Mouse (Mus musculus) forebrain, embryonic 13.5 days (tissue): Measurements from ENCODE around the gene Olfr424. TPM values are rescaled to one million over a fixed set of nuclear protein-coding genes. Genes with fewer than 3 reads are reported as not detected.

Experiments used
- ATAC-seq: fragments of 200-750 bp; cut with Nextera tagmentation; 2 replicates; pipeline ENCODE4 v1.8.0; 2017
- H3K27ac ChIP-seq: fragments of 300-500 bp; sonication (generic); 2 replicates; pipeline ENCODE4 v1.5.1; 2015; ENCODE audit warnings: inconsistent platforms, mild to moderate bottlenecking, moderate library complexity
- H3K27me3 ChIP-seq: fragments of 300-500 bp; sonication (generic); 2 replicates; pipeline ENCODE4 v1.6.1; 2015; ENCODE audit warnings: mild to moderate bottlenecking, inconsistent platforms
- H3K36me3 ChIP-seq: fragments of 300-500 bp; sonication (generic); 2 replicates; pipeline ENCODE4 v1.6.1; 2015; ENCODE audit warnings: mild to moderate bottlenecking, inconsistent platforms; ENCODE audit not compliant: poor library complexity, severe bottlenecking
- H3K4me1 ChIP-seq: fragments of 300-500 bp; sonication (generic); 2 replicates; pipeline ENCODE4 v1.6.1; 2015; ENCODE audit warnings: inconsistent platforms
- H3K4me2 ChIP-seq: fragments of 300-500 bp; sonication (generic); 2 replicates; pipeline ENCODE4 v1.6.1; 2015; ENCODE audit warnings: inconsistent platforms, mild to moderate bottlenecking, moderate library complexity
- H3K4me3 ChIP-seq: fragments of 300-500 bp; sonication (generic); 2 replicates; pipeline ENCODE4 v1.5.1; 2015; ENCODE audit warnings: mild to moderate bottlenecking, inconsistent platforms
- H3K9ac ChIP-seq: fragments of 300-500 bp; sonication (generic); 2 replicates; pipeline ENCODE4 v1.6.1; 2015; ENCODE audit warnings: mild to moderate bottlenecking, inconsistent platforms
- H3K9me3 ChIP-seq: fragments of 300-500 bp; sonication (generic); replicated peaks from 2 replicates; pipeline ENCODE4 v1.6.1; 2016; ENCODE audit warnings: inconsistent platforms
- WGBS: fragments of 180-500 bp; shearing (Covaris S2); methylation state at CpG from one replicate; pipeline ENCODE4 v1.1.7; 2015; 5-methylcytosine and 5-hydroxymethylcytosine counted together
- polyA plus RNA-seq: library from polyadenylated mRNA; unstranded; fragments of >200 nt; fragmentation: Nextera tagmentation; extraction: Ambion mirVana; gene quantifications from 2 replicates; pipeline ENCODE4 v1.2.1, GENCODE M21; 2015

Gene Olfr424
- polyA plus RNA-seq = not detected in 2 replicates

- H3K27me3 ChIP-seq = no peaks in the 10 kb centered on the region
- WGBS = 58% methylated on average over 3 of the region's 3 CpGs
- no peak within 1 kb of the TSS for H3K9ac ChIP-seq
- no peaks in the 10 kb centered on the region for H3K36me3 ChIP-seq
- no peaks in the 10 kb centered on the region for H3K4me1 ChIP-seq
- H3K9me3 ChIP-seq = no peaks in the 10 kb centered on the region
- no peak within 1 kb of the TSS for H3K27ac ChIP-seq
- no peak within 1 kb of the TSS for H3K4me3 ChIP-seq
- ATAC-seq = no peak
- H3K4me2 ChIP-seq = no peak within 1 kb of the TSS
Observed at GRCm38 (mm10) chr1:174131217-174131616, at the start of gene Olfr424. TSS of gene Olfr424 (plus strand) at chr1:174131517.

GRCm38 (mm10) chr1:174084031-174084430 is 47.3 kb upstream of the Olfr424 start, which contains the start of gene Olfr429:
TSS of gene Olfr429 (plus strand) at chr1:174084331.
- ATAC-seq = no peak
- Histone ChIP-seq H3K27me3 (no peaks in the 10 kb centered on the region), H3K4me1 (no peaks in the 10 kb centered on the region), H3K9me3 (no peaks in the 10 kb centered on the region), H3K27ac (no peak within 1 kb of the TSS), H3K9ac (no peak within 1 kb of the TSS), H3K4me2 (no peak within 1 kb of the TSS), H3K4me3 (no peak within 1 kb of the TSS), H3K36me3 (no peaks in the 10 kb centered on the region)
- WGBS = 90% methylated on average over 2 of the region's 2 CpGs

- WGBS = 90% methylated on average over 1 of the region's 1 CpGs
- no peak within 1 kb of the TSS for H3K27ac ChIP-seq
- H3K27me3 ChIP-seq = no peaks in the 10 kb centered on the region
- no peak within 1 kb of the TSS for H3K4me3 ChIP-seq
- ATAC-seq = no peak
- H3K4me2 ChIP-seq = no peak within 1 kb of the TSS
- no peak within 1 kb of the TSS for H3K9ac ChIP-seq
- H3K9me3 ChIP-seq = no peaks in the 10 kb centered on the region
- H3K36me3 ChIP-seq = no peaks in the 10 kb centered on the region
- no peaks in the 10 kb centered on the region for H3K4me1 ChIP-seq
Observed at GRCm38 (mm10) chr1:174096591-174096990, 34.7 kb upstream of the Olfr424 start, which contains the start of gene Olfr427. TSS of gene Olfr427 (plus strand) at chr1:174096891.

DNA sequence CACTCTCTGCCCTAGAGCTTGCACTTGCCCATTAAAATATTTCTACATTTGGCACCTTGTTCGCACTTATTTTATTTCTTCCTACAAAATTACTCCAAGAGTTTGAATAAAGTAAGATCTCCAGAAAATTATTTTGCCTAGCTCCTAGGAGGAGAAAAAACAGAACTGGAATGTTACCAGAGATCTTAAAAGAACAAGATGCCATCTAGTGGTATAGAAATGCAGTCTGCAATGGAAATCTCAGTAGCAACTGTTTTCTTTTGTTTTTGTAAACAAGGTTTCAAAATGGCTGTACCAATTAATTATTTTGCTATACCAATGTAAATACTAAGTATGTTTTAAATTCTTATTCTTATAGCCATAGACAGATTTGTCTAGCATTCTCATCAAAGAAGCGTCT is 27.6 kb upstream of the Olfr424 start:
- no peaks in the 10 kb centered on the region for H3K4me1 ChIP-seq
- 67% methylated on average over 2 of the region's 2 CpGs for WGBS
- ATAC-seq = no peak
- H3K27me3 ChIP-seq = no peaks in the 10 kb centered on the region
- H3K4me3 ChIP-seq = no peak overlapping the region
- H3K9me3 ChIP-seq = no peaks in the 10 kb centered on the region
- no peak overlapping the region for H3K27ac ChIP-seq
- no peak overlapping the region for H3K4me2 ChIP-seq
- H3K9ac ChIP-seq = no peak overlapping the region
- no peaks in the 10 kb centered on the region for H3K36me3 ChIP-seq

DNA sequence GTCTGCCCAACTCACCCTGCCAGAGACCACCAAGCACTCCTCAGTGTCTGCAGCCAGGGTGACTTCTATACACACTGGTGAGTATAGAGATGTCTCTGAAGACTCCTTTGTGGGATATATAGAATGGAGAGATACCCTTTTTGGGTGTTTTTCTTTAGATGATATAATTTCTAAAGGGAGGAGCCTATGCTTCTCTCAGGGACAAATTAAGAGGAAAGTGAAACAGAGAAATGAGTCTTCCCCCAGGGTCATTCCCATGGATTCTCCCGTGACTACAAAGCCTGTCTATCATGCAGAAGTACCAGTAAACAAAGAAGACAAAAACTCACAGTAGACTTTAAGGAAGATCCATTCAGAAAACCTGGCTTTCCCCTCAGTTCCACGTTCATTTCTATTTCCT is 10.3 kb upstream of the Olfr424 start, which contains the start of gene Olfr231:
Gene Olfr231 (minus strand): TSS at position 101 of the 400 bp plus-strand sequence.
- H3K4me3 ChIP-seq = no peak within 1 kb of the TSS
- WGBS = 58% methylated on average over 2 of the region's 2 CpGs
- no peak within 1 kb of the TSS for H3K27ac ChIP-seq
- no peaks in the 10 kb centered on the region for H3K9me3 ChIP-seq
- no peaks in the 10 kb centered on the region for H3K27me3 ChIP-seq
- H3K36me3 ChIP-seq = no peaks in the 10 kb centered on the region
- no peak within 1 kb of the TSS for H3K9ac ChIP-seq
- ATAC-seq = no peak
- H3K4me1 ChIP-seq = no peaks in the 10 kb centered on the region
- no peak within 1 kb of the TSS for H3K4me2 ChIP-seq

GRCm38 (mm10) chr1:174131999-174132398 is 682 bp downstream of the Olfr424 start:
- H3K36me3 ChIP-seq = no peaks in the 10 kb centered on the region
- H3K4me3 ChIP-seq = no peak overlapping the region
- WGBS = 16% methylated on average over 3 of the region's 3 CpGs
- H3K27ac ChIP-seq = no peak overlapping the region
- H3K4me1 ChIP-seq = no peaks in the 10 kb centered on the region
- H3K9ac ChIP-seq = no peak overlapping the region
- no peaks in the 10 kb centered on the region for H3K9me3 ChIP-seq
- H3K27me3 ChIP-seq = no peaks in the 10 kb centered on the region
- H3K4me2 ChIP-seq = no peak overlapping the region
- peak; percentile 59; the same call in 1 of the 2 replicates for ATAC-seq

DNA sequence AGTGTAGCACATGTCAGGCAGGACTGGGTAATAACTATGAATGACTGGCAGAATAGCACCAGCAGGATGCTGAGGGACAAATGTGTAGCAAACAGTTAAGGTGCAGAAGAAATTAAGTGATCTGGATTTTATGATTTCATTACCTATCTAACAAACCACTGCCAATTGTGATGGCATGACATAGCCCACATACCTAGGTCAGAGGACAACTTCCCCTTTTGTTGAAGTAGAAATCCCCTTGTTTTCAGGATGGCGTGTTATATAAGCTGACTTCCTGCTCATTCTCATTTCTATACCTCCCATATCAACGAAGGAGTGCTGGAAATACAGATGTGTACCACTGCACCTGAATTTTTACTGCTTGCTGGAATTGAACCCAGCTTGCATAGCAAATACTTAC is 10.1 kb downstream of the Olfr424 start:
- no peaks in the 10 kb centered on the region for H3K27me3 ChIP-seq
- H3K4me3 ChIP-seq = no peak overlapping the region
- no peaks in the 10 kb centered on the region for H3K9me3 ChIP-seq
- no peaks in the 10 kb centered on the region for H3K36me3 ChIP-seq
- 83% methylated on average over 2 of the region's 2 CpGs for WGBS
- no peak for ATAC-seq
- no peak overlapping the region for H3K27ac ChIP-seq
- no peak overlapping the region for H3K4me2 ChIP-seq
- no peaks in the 10 kb centered on the region for H3K4me1 ChIP-seq
- H3K9ac ChIP-seq = no peak overlapping the region

DNA sequence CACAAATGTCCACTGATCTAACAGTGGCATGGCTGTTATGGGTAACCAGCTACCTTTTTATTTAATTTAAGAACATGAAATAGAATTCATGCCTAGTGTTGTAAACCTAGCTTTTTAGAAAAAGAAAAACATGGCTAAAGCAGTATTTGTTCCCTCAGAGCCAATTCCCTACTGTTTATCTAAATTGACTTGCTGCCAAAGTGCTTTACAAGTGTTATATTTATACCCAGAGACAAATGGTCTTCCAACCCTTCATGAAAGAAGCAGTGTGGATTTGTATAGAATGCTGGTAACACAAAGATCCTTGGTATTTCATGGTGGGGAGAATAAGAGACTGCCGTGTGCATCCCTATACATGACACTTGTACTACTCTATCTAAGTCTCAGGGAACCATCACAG is 15.4 kb downstream of the Olfr424 start:
- Histone ChIP-seq H3K9ac (no peak overlapping the region), H3K4me2 (no peak overlapping the region), H3K4me1 (no peaks in the 10 kb centered on the region), H3K9me3 (no peaks in the 10 kb centered on the region), H3K27ac (no peak overlapping the region), H3K36me3 (no peaks in the 10 kb centered on the region), H3K4me3 (no peak overlapping the region), H3K27me3 (no peaks in the 10 kb centered on the region)
- ATAC-seq = no peak
- 86% methylated on average over 1 of the region's 1 CpGs for WGBS

DNA sequence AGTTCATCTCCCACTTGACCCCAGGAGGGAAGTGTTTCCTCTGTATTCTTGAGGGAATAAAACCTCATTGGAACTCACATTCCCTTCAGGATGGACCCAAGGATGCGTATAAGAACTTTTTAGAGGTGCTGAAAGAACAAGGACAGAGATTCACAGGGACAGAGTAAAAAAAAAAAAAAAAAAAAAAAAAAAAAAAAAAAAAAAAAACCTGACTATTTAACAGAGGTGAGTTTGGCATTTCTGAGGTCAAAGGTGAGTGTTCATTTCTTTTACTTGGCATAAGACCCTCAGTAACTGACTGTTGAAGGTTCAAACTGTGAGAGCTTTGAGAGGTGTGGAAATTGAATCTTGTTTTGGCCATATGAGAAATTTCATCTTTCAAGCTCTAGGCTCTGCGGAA is 18.0 kb downstream of the Olfr424 start:
- no peak overlapping the region for H3K4me3 ChIP-seq
- H3K27ac ChIP-seq = no peak overlapping the region
- H3K36me3 ChIP-seq = no peaks in the 10 kb centered on the region
- no peak overlapping the region for H3K9ac ChIP-seq
- no peaks in the 10 kb centered on the region for H3K4me1 ChIP-seq
- WGBS = 80% methylated on average over 2 of the region's 2 CpGs
- no peak overlapping the region for H3K4me2 ChIP-seq
- no peaks in the 10 kb centered on the region for H3K27me3 ChIP-seq
- H3K9me3 ChIP-seq = no peaks in the 10 kb centered on the region
- ATAC-seq = no peak

GRCm38 (mm10) chr1:174155333-174155732 is 24.0 kb downstream of the Olfr424 start, which contains the start of gene Olfr420:
TSS of gene Olfr420 (plus strand) at chr1:174155633.
- H3K27ac ChIP-seq = no peak within 1 kb of the TSS
- H3K27me3 ChIP-seq = no peaks in the 10 kb centered on the region
- H3K9ac ChIP-seq = no peak within 1 kb of the TSS
- H3K36me3 ChIP-seq = no peaks in the 10 kb centered on the region
- ATAC-seq = no peak
- no peak within 1 kb of the TSS for H3K4me3 ChIP-seq
- no peaks in the 10 kb centered on the region for H3K4me1 ChIP-seq
- 76% methylated on average over 1 of the region's 1 CpGs for WGBS
- H3K4me2 ChIP-seq = no peak within 1 kb of the TSS
- no peaks in the 10 kb centered on the region for H3K9me3 ChIP-seq

- no peak for ATAC-seq
Observed at GRCm38 (mm10) chr1:174157622-174158021, 26.3 kb downstream of the Olfr424 start.

DNA sequence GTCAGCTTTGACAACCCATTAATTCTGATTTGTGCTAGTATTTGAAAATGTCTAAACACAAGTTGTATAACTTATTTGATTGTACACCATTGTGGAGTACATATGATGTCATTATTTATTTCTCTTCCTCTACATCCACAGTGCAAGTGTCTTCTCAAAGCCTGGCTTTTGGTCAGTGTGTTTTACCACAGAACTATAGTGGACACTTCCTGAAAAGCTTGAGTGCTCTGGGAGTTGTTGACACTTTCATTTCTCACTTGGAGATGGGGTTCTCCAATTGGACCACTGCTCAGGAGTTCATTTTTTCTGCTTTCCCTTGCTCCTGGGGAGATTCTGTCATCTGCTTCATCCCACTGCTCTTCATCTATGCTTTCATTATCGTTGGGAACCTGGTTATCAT is 27.2 kb downstream of the Olfr424 start:
- Histone ChIP-seq H3K4me3 (no peak overlapping the region), H3K27ac (no peak overlapping the region), H3K4me2 (no peak overlapping the region), H3K9ac (no peak overlapping the region), H3K9me3 (no peaks in the 10 kb centered on the region), H3K27me3 (no peaks in the 10 kb centered on the region), H3K4me1 (no peaks in the 10 kb centered on the region), H3K36me3 (no peaks in the 10 kb centered on the region)
- 91% methylated on average over 1 of the region's 1 CpGs for WGBS
- ATAC-seq = no peak

More at GRCm38 (mm10) chr1:174157622-174158021, 26.3 kb downstream of the Olfr424 start:
- H3K9ac ChIP-seq = no peak overlapping the region
- no peak overlapping the region for H3K27ac ChIP-seq
- no peaks in the 10 kb centered on the region for H3K4me1 ChIP-seq
- H3K9me3 ChIP-seq = no peaks in the 10 kb centered on the region
- no peak overlapping the region for H3K4me3 ChIP-seq
- H3K4me2 ChIP-seq = no peak overlapping the region
- 90% methylated on average over 3 of the region's 3 CpGs for WGBS
- no peaks in the 10 kb centered on the region for H3K36me3 ChIP-seq
- no peaks in the 10 kb centered on the region for H3K27me3 ChIP-seq

DNA sequence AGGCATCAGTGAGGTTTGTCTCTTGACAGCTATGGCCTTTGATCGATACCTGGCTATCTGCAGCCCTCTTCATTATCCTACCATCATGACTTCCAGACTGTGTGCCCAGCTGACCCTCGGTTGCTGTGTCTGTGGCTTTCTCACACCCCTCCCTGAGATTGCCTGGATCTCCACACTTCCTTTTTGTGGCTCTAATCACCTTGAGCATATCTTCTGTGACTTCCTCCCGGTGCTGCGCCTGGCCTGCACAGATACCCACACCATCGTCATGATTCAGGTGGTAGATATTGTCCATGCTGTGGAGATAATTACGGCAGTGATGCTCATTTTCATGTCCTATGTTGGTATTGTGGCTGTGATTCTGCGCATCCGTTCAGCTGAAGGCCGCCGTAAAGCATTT is 27.8 kb downstream of the Olfr424 start:
- H3K4me1 ChIP-seq = no peaks in the 10 kb centered on the region
- 95% methylated on average over 10 of the region's 10 CpGs for WGBS
- no peak for ATAC-seq
- no peaks in the 10 kb centered on the region for H3K9me3 ChIP-seq
- H3K27ac ChIP-seq = no peak overlapping the region
- no peak overlapping the region for H3K4me2 ChIP-seq
- H3K9ac ChIP-seq = no peak overlapping the region
- H3K27me3 ChIP-seq = no peaks in the 10 kb centered on the region
- no peaks in the 10 kb centered on the region for H3K36me3 ChIP-seq
- no peak overlapping the region for H3K4me3 ChIP-seq
